Comparison of ENCODE assay signal across 40 mouse cellular contexts in the genomic region with DNA sequence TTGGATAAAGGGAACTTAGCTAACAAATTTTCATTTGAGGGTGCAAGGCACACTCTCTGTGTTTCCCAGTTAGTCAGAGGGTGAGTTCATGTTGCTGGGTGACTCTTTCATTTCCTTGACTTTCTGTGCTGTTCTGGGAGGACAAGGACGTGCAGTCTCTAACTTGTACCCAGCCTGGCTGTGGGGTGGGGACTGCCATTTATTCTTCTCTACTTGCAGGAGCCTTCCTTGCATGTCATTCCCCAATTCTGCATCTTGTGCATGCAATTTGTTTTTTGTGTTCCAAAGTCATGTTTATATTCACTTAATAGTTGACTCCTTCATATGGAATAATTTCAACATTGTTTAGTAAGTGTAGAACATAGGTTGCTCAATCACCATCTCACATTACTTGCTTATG. TPM values are rescaled to one million over a fixed set of nuclear protein-coding genes. Genes with fewer than 3 reads are reported as not detected.
"Had no signal": no experiment of that assay in that cellular context is flagged by ENCODE, and none has a peak within 500 bp of the region (broad histone marks: within the 10 kb centered on the region; RNA-seq: fewer than 3 reads in every experiment).

No protein-coding gene starts in this region.

- H3K27ac ChIP-seq: gastrocnemius, adult 2 months; heart, embryonic 10.5 days; hindbrain, embryonic 10.5 days; hindbrain, embryonic 12.5 days; hindbrain, embryonic 14.5 days; intestine, embryonic 15.5 days; layer of hippocampus, adult 2 months; left cerebral cortex, adult 2 months; limb, embryonic 13.5 days; liver, embryonic 13.5 days; liver, embryonic 15.5 days had no signal

- H3K36me3 ChIP-seq: heart, embryonic 10.5 days; heart, embryonic 12.5 days; hindbrain, embryonic 10.5 days; hindbrain, embryonic 12.5 days; intestine, embryonic 15.5 days; limb, embryonic 13.5 days; liver, embryonic 13.5 days; liver, embryonic 15.5 days had no signal

- DNase-seq: gastrocnemius, adult 2 months; gastrocnemius, postnatal 10 days; gastrocnemius, postnatal 25 days; heart, adult 18-20 months; heart, postnatal 10 days; heart, postnatal 4 days; kidney, adult 18-20 months; kidney, adult 8-10 months; kidney, postnatal 10 days; kidney, postnatal 25 days; kidney, postnatal 4 days; liver; liver, embryonic 13.5 days had no signal

- H3K4me1 ChIP-seq: heart, embryonic 10.5 days; heart, embryonic 12.5 days; hindbrain, embryonic 10.5 days; hindbrain, embryonic 12.5 days; intestine, embryonic 15.5 days; limb, embryonic 13.5 days; liver, embryonic 13.5 days; liver, embryonic 15.5 days had no signal

- H3K4me3 ChIP-seq: gastrocnemius, adult 2 months; heart, embryonic 10.5 days; heart, embryonic 12.5 days; hindbrain, embryonic 10.5 days; hindbrain, embryonic 12.5 days; intestine, embryonic 15.5 days; layer of hippocampus, adult 2 months; left cerebral cortex, adult 2 months; limb, embryonic 13.5 days; liver, embryonic 13.5 days; liver, embryonic 15.5 days had no signal

- H3K4me2 ChIP-seq: heart, embryonic 12.5 days; hindbrain, embryonic 12.5 days; hindbrain, embryonic 14.5 days; intestine, embryonic 15.5 days; limb, embryonic 13.5 days; liver, embryonic 11.5 days; liver, embryonic 13.5 days; liver, embryonic 15.5 days had no signal

- H3K9me3 ChIP-seq: heart, embryonic 10.5 days; heart, embryonic 12.5 days; hindbrain, embryonic 10.5 days; hindbrain, embryonic 12.5 days; intestine, embryonic 15.5 days; limb, embryonic 13.5 days; liver, embryonic 13.5 days; liver, embryonic 15.5 days had no signal

- H3K9ac ChIP-seq: heart, embryonic 12.5 days; hindbrain, embryonic 12.5 days; hindbrain, embryonic 14.5 days; intestine, embryonic 15.5 days; limb, embryonic 13.5 days; liver, embryonic 13.5 days; liver, embryonic 15.5 days had no signal

- H3K27me3 ChIP-seq: heart, embryonic 12.5 days; hindbrain, embryonic 12.5 days; intestine, embryonic 15.5 days; limb, embryonic 13.5 days; liver, embryonic 13.5 days; liver, embryonic 15.5 days had no signal

- ATAC-seq: hindbrain, embryonic 16.5 days; inflammation-experienced regulatory T-cells, adult 6 months; intestine, embryonic 15.5 days; intestine, postnatal 0 days had no signal

RNA-seq across cellular contexts. Expression of gene Olfr996, which starts 24.2 kb away (rescaled TPM):
- total RNA-seq: gastrocnemius, adult 2 months; gastrocnemius, postnatal 10 days; gastrocnemius, postnatal 25 days; gastrocnemius, postnatal 4 days; granulocyte monocyte progenitor cell, adult 5-6 weeks; heart, adult 18-20 months; heart, adult 8-10 months; heart, postnatal 10 days; heart, postnatal 25 days; heart, postnatal 4 days; layer of hippocampus, adult 2 months; layer of hippocampus, postnatal 10 days; layer of hippocampus, postnatal 25 days; left cerebral cortex, adult 2 months; left cerebral cortex, postnatal 14 days; left cerebral cortex, postnatal 36 days had no signal
- polyA plus RNA-seq: heart, embryonic 10.5 days; heart, embryonic 12.5 days; heart, embryonic 14.5 days; heart, embryonic 16.5 days; hindbrain, embryonic 10.5 days; hindbrain, embryonic 12.5 days; hindbrain, embryonic 14.5 days; hindbrain, embryonic 16.5 days; inflammation-experienced regulatory T-cells, adult 6 months; intestine, embryonic 15.5 days; intestine, postnatal 0 days; kidney, embryonic 14.5 days; kidney, embryonic 16.5 days; limb, embryonic 11.5 days; limb, embryonic 13.5 days; liver, embryonic 11.5 days; liver, embryonic 13.5 days; liver, embryonic 15.5 days had no signal

RNA-seq across cellular contexts. Expression of gene Olfr998, which starts 33.9 kb away (rescaled TPM):
- total RNA-seq: gastrocnemius, adult 2 months; gastrocnemius, postnatal 10 days; gastrocnemius, postnatal 25 days; gastrocnemius, postnatal 4 days; granulocyte monocyte progenitor cell, adult 5-6 weeks; heart, adult 18-20 months; heart, adult 8-10 months; heart, postnatal 10 days; heart, postnatal 25 days; heart, postnatal 4 days; layer of hippocampus, adult 2 months; layer of hippocampus, postnatal 10 days; layer of hippocampus, postnatal 25 days; left cerebral cortex, adult 2 months; left cerebral cortex, postnatal 14 days; left cerebral cortex, postnatal 36 days had no signal
- polyA plus RNA-seq: heart, embryonic 10.5 days; heart, embryonic 12.5 days; heart, embryonic 14.5 days; heart, embryonic 16.5 days; hindbrain, embryonic 10.5 days; hindbrain, embryonic 12.5 days; hindbrain, embryonic 14.5 days; hindbrain, embryonic 16.5 days; inflammation-experienced regulatory T-cells, adult 6 months; intestine, embryonic 15.5 days; intestine, postnatal 0 days; kidney, embryonic 14.5 days; kidney, embryonic 16.5 days; limb, embryonic 11.5 days; limb, embryonic 13.5 days; liver, embryonic 11.5 days; liver, embryonic 13.5 days; liver, embryonic 15.5 days had no signal

RNA-seq across cellular contexts. Expression of gene 4833423E24Rik, which starts 36.0 kb away (rescaled TPM):
- total RNA-seq: gastrocnemius, adult 2 months; gastrocnemius, postnatal 10 days; gastrocnemius, postnatal 25 days; granulocyte monocyte progenitor cell, adult 5-6 weeks; heart, adult 8-10 months; heart, postnatal 10 days; heart, postnatal 25 days; heart, postnatal 4 days; left cerebral cortex, adult 2 months; left cerebral cortex, postnatal 36 days had no signal
- polyA plus RNA-seq: heart, embryonic 10.5 days; heart, embryonic 12.5 days; heart, embryonic 14.5 days; hindbrain, embryonic 10.5 days; inflammation-experienced regulatory T-cells, adult 6 months; kidney, embryonic 14.5 days; kidney, embryonic 16.5 days; limb, embryonic 11.5 days; liver, embryonic 11.5 days; liver, embryonic 13.5 days; liver, embryonic 15.5 days had no signal

RNA-seq across cellular contexts. Expression of gene Olfr1000, which starts 56.9 kb away (rescaled TPM):
- total RNA-seq: gastrocnemius, adult 2 months; gastrocnemius, postnatal 10 days; gastrocnemius, postnatal 25 days; gastrocnemius, postnatal 4 days; granulocyte monocyte progenitor cell, adult 5-6 weeks; heart, adult 18-20 months; heart, adult 8-10 months; heart, postnatal 10 days; heart, postnatal 25 days; heart, postnatal 4 days; layer of hippocampus, adult 2 months; layer of hippocampus, postnatal 10 days; layer of hippocampus, postnatal 25 days; left cerebral cortex, adult 2 months; left cerebral cortex, postnatal 14 days; left cerebral cortex, postnatal 36 days had no signal
- polyA plus RNA-seq: heart, embryonic 10.5 days; heart, embryonic 12.5 days; heart, embryonic 14.5 days; heart, embryonic 16.5 days; hindbrain, embryonic 10.5 days; hindbrain, embryonic 12.5 days; hindbrain, embryonic 14.5 days; hindbrain, embryonic 16.5 days; inflammation-experienced regulatory T-cells, adult 6 months; intestine, embryonic 15.5 days; intestine, postnatal 0 days; kidney, embryonic 14.5 days; kidney, embryonic 16.5 days; limb, embryonic 11.5 days; limb, embryonic 13.5 days; liver, embryonic 11.5 days; liver, embryonic 13.5 days; liver, embryonic 15.5 days had no signal
